Mouse (Mus musculus): ENCODE data around the gene Gm7247. TPM values are rescaled to one million over a fixed set of nuclear protein-coding genes. Genes with fewer than 3 reads are reported as not detected.

Gm7247 gene
- not detected for polyA plus RNA-seq (2014; fragmentation: Illumina TruSeq; extraction: RNeasy Lipid Tissue Mini Kit (QIAGEN cat#74804); ENCODE audit: low read depth, low replicate concordance)

DNA sequence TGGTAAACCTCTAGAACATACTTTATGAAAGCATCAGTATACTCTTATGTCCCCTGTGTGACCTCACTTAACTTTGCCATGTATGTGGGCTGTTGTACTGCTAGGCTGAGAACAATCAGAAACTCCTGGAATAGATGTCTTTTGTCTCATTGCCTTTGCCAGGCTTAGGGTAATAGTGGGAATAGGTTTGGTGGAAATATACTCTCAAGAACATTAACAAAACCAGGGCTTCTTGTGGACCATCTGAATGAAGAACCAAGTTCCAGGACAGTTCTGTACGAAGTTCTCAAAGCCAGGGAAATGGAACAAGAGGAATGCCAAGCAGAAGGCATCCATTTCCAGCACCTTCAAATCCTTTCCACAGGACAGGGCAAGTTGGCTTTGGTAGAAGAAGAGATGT lies at the start of gene Gm7247:
Gene Gm7247, plus strand, starts transcription at position 301 of the 400 bp plus-strand sequence.

DNA sequence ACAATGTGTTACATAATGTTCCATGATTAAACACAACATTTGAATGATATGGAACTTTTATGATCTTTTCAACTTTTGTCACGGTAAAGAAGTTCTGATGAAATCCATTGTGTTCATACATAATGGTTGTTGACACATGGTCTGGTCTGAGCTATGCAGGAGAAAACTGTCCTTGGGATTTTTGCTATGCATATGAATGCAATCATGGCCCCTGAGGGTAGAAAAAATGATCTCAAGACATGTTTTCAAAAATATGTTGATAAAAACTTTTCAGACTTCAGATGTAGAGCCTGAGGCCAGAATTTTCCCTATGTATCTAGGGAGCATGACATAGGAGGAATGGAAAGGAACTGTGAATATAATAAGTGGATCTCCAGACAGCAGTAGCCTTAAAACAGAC lies 49.0 kb downstream of the Gm7247 start, which contains the start of gene Vmn2r88:
Gene Vmn2r88, plus strand, starts transcription at position 301 of the 400 bp plus-strand sequence.

DNA sequence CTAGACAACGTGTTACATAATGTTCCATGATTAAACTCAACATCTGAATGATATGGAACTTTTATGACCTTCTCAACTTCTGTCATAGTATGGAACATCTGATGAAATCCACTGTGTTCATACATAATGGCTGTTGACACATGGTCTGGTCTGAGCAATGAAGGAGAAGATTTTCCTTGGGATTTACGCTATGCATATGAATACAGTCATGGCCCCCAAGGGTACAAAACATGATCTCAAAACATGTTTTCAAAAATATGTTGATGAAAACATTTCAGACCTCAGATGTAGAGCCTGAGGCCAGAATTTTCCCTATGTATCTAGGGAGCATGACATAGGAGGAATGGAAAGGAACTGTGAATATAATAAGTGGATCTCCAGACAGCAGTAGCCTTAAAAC lies 90.0 kb downstream of the Gm7247 start, which contains the start of gene Vmn2r89:
Gene Vmn2r89, plus strand, starts transcription at position 301 of the 400 bp plus-strand sequence.

DNA sequence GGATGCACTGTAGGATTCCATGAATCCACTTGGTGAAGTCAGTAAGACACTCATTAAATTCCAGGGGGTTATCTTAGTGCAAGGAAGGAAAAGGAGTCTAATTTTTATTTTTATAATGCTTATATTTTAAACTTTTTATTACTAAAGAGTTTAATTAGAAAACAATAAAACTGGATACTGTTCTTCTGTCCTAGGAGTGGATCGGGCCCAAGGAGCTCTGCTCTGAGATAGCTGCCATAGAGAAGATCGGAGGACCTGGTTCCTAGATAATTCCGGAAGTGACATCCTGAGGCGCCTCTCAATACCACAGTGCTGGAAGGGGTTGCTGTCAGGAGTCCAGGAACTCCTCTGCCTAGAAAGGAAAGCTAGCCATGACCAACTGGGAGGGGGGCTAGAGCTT lies 190.9 kb downstream of the Gm7247 start, which contains the start of gene Gm5622:
Gene Gm5622, plus strand, starts transcription at position 301 of the 400 bp plus-strand sequence.

DNA sequence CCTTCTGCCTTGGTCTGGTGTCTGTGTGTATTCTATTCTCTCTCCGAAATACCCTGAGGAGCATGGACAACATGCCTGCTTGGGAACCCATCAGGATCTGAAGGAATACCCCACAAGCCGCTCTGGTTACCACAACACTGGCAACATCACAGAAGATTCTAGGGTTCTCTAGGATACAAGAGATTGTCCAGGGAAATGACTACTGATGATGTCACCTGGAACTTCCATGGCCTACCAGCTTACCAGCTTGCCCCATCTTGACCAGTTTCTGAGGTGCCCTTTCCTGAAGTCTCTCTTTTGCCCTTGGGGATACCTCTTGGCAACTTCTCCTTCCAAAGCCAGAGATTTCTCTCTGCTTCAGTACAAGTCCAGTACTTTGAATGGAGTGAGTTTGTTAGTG lies 212.4 kb downstream of the Gm7247 start, which contains the start of gene Gm17175:
Gene Gm17175, minus strand, starts transcription at position 101 of the 400 bp plus-strand sequence.

DNA sequence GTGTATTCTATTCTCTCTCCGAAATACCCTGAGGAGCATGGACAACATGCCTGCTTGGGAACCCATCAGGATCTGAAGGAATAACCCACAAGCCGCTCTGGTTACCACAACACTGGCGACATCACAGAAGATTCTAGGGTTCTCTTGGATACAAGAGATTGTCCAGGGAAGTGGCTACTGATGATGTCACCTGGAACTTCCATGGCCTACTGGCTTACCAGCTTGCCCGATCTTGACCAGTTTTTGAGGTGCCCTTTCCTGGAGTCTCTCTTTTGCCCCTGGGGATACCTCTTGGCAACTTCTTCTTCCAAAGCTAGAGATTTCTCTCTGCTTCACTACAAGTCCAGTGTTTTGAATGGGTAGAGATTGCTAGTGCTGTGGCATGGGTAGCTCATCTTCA lies 230.5 kb downstream of the Gm7247 start, which contains the start of gene Gm17174:
Gene Gm17174, minus strand, starts transcription at position 101 of the 400 bp plus-strand sequence.

DNA sequence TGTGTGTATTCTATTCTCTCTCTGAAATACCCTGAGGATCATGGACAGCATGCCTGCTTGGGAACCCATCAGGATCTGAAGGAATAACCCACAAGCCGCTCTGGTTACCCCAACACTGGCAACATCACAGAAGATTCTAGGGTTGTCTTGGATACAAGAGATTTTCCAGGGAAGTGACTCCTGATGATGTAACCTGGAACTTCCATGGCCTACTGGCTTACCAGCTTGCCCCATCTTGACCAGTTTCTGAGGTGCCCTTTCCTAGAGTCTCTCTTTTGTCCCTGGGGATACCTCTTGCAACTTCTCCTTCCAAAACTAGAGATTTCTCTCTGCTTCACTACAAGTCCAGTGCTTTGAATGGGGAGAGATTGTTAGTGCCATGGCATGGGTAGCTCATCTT lies 249.7 kb downstream of the Gm7247 start, which contains the start of gene Gm17078:
Gene Gm17078, minus strand, starts transcription at position 101 of the 400 bp plus-strand sequence.

Other genes with a start within 250 kb of the Gm7247 start
- 0.88 TPM for gene Eddm3b, start 247.3 kb upstream of the Gm7247 start, polyA plus RNA-seq (2014; fragmentation: Illumina TruSeq; extraction: RNeasy Lipid Tissue Mini Kit (QIAGEN cat#74804); ENCODE audit: low read depth, low replicate concordance)
- gene Rnase6, start 237.8 kb upstream of the Gm7247 start, polyA plus RNA-seq (2014; fragmentation: Illumina TruSeq; extraction: RNeasy Lipid Tissue Mini Kit (QIAGEN cat#74804); ENCODE audit: low read depth, low replicate concordance) = 0.80 TPM
- not detected for gene Rnase1, start 215.0 kb upstream of the Gm7247 start, polyA plus RNA-seq (2014; fragmentation: Illumina TruSeq; extraction: RNeasy Lipid Tissue Mini Kit (QIAGEN cat#74804); ENCODE audit: low read depth, low replicate concordance)
- gene Rnase2b, start 199.5 kb upstream of the Gm7247 start, polyA plus RNA-seq (2014; fragmentation: Illumina TruSeq; extraction: RNeasy Lipid Tissue Mini Kit (QIAGEN cat#74804); ENCODE audit: low read depth, low replicate concordance) = not detected
- not detected for gene Ang2, start 162.6 kb upstream of the Gm7247 start, polyA plus RNA-seq (2014; fragmentation: Illumina TruSeq; extraction: RNeasy Lipid Tissue Mini Kit (QIAGEN cat#74804); ENCODE audit: low read depth, low replicate concordance)
- not detected for gene Ear14, start 158.4 kb upstream of the Gm7247 start, polyA plus RNA-seq (2014; fragmentation: Illumina TruSeq; extraction: RNeasy Lipid Tissue Mini Kit (QIAGEN cat#74804); ENCODE audit: low read depth, low replicate concordance)
- gene Rnase2a, start 105.6 kb upstream of the Gm7247 start, polyA plus RNA-seq (2014; fragmentation: Illumina TruSeq; extraction: RNeasy Lipid Tissue Mini Kit (QIAGEN cat#74804); ENCODE audit: low read depth, low replicate concordance) = not detected
- 0.98 TPM for gene Vmn2r88, start 49.1 kb downstream of the Gm7247 start, polyA plus RNA-seq (2014; fragmentation: Illumina TruSeq; extraction: RNeasy Lipid Tissue Mini Kit (QIAGEN cat#74804); ENCODE audit: low read depth, low replicate concordance)
- 0.03 TPM for gene Vmn2r89, start 90.1 kb downstream of the Gm7247 start, polyA plus RNA-seq (2014; fragmentation: Illumina TruSeq; extraction: RNeasy Lipid Tissue Mini Kit (QIAGEN cat#74804); ENCODE audit: low read depth, low replicate concordance)
- gene Gm5622, start 191.0 kb downstream of the Gm7247 start, polyA plus RNA-seq (2014; fragmentation: Illumina TruSeq; extraction: RNeasy Lipid Tissue Mini Kit (QIAGEN cat#74804); ENCODE audit: low read depth, low replicate concordance) = 12.6 TPM
- 1.7 TPM for gene Gm17175, start 212.3 kb downstream of the Gm7247 start, polyA plus RNA-seq (2014; fragmentation: Illumina TruSeq; extraction: RNeasy Lipid Tissue Mini Kit (QIAGEN cat#74804); ENCODE audit: low read depth, low replicate concordance)
- gene Gm17174, start 230.4 kb downstream of the Gm7247 start, polyA plus RNA-seq (2014; fragmentation: Illumina TruSeq; extraction: RNeasy Lipid Tissue Mini Kit (QIAGEN cat#74804); ENCODE audit: low read depth, low replicate concordance) = 7.3 TPM
- gene Gm17078, start 249.6 kb downstream of the Gm7247 start, polyA plus RNA-seq (2014; fragmentation: Illumina TruSeq; extraction: RNeasy Lipid Tissue Mini Kit (QIAGEN cat#74804); ENCODE audit: low read depth, low replicate concordance) = 0.90 TPM

Data from testis, adult 10 weeks (tissue).